Mouse (Mus musculus) heart, adult 2 months (tissue): ENCODE results near the gene Vps54. TPM values are rescaled to one million over a fixed set of nuclear protein-coding genes. Genes with fewer than 3 reads are reported as not detected.
"Not testable (repeated sequence)": the region's sequence is repeated elsewhere in the genome, so short reads cannot be mapped to it uniquely, and the experiment has no call there.

Experiments used
- DNase-seq, 2 experiments: peaks; one replicate each; pipeline ENCODE4 v3.0.0; 2021
- H3K27ac ChIP-seq: fragments of 200-600 bp; 2 replicates; pipeline ENCODE4 v1.8.1; 2022
- H3K27me3 ChIP-seq: fragments of 200-500 bp; 2 replicates; pipeline ENCODE4 v1.6.1; 2012; ENCODE audit warnings: mild to moderate bottlenecking, low read length, inconsistent platforms, mixed read lengths; ENCODE audit not compliant: control insufficient read depth, insufficient read depth
- H3K36me3 ChIP-seq: fragments of 200-500 bp; 2 replicates; pipeline ENCODE4 v1.6.1; 2012; ENCODE audit warnings: low read length, inconsistent platforms; ENCODE audit not compliant: control insufficient read depth, insufficient read depth
- H3K4me1 ChIP-seq: fragments of 200-500 bp; 2 replicates; pipeline ENCODE4 v1.6.1; 2011; ENCODE audit warnings: low read length; ENCODE audit not compliant: control insufficient read depth, insufficient read depth
- H3K4me3 ChIP-seq: fragments of 200-600 bp; 2 replicates; pipeline ENCODE4 v1.8.1; 2022
- H3K79me2 ChIP-seq: fragments of 200-500 bp; replicated peaks from 2 replicates; pipeline ENCODE4 v1.6.1; 2012; ENCODE audit warnings: mild to moderate bottlenecking, inconsistent platforms, low read length, moderate library complexity, mixed read lengths; ENCODE audit not compliant: control insufficient read depth, insufficient read depth
- H3K9ac ChIP-seq: fragments of 200-500 bp; 2 replicates; pipeline ENCODE4 v1.6.1; 2012; ENCODE audit warnings: low read depth, mild to moderate bottlenecking, control low read depth, inconsistent platforms, low read length, mixed read lengths
- CTCF ChIP-seq: fragments of 200-600 bp; IDR thresholded peaks from 2 replicates; pipeline ENCODE4 v1.8.1; 2022; ENCODE audit warnings: antibody characterized with exemption, mild to moderate bottlenecking, moderate library complexity
- EP300 ChIP-seq: fragments of 200-500 bp; IDR thresholded peaks from 2 replicates; pipeline ENCODE4 v1.6.1; 2011; ENCODE audit warnings: low read depth, low read length, control low read depth; ENCODE audit not compliant: insufficient read depth
- POLR2A ChIP-seq: fragments of 200-500 bp; IDR thresholded peaks from 2 replicates; pipeline ENCODE4 v1.6.1; 2011; ENCODE audit warnings: mild to moderate bottlenecking, low read depth, low read length, control low read depth; ENCODE audit not compliant: insufficient read depth
- WGBS: fragments of 180-500 bp; shearing (Covaris S2); methylation state at CpG from one replicate; pipeline ENCODE4 v1.1.7; 2018; 5-methylcytosine and 5-hydroxymethylcytosine counted together
- intact Hi-C: fragments of 180-260 bp; cut with DNase I; formaldehyde crosslinking; loops from one replicate; pipeline ENCODE4 v1.15.1; 2025
- long read RNA-seq: library from polyadenylated mRNA; stranded (forward); transcript quantifications from one replicate; pipeline ENCODE4 v2.0.0, GENCODE M21; 2021
- polyA plus RNA-seq: library from polyadenylated mRNA; depleted of rRNA; stranded (reverse); fragments of >200 nt; gene quantifications from 2 replicates; pipeline ENCODE4 v1.2.3, GENCODE M21; 2012; rRNA removed
- total RNA-seq, 2 experiments: library from RNA; stranded (reverse); gene quantifications; 2 replicates each; pipeline ENCODE4 v1.2.3; 2021

The Vps54 gene
- total RNA-seq (10 to 100 TPM; 17.8 to 18.8 TPM), polyA plus RNA-seq (7.9 and 17.0 TPM in 2 replicates)
- long read RNA-seq, full-length matches to known transcripts = 23 of 37 reads
- long read RNA-seq, partial matches to known transcripts = 5 of 37 reads
- long read RNA-seq, other reads (novel, unspliced or antisense) = 9 of 37 reads

GRCm38 (mm10) chr11:21239021-21239661, at the start of gene Vps54:
Gene Vps54 (plus strand): TSS chr11:21239281.
- WGBS = under 1% methylated on average over 60 of the region's 84 CpGs
- Histone ChIP-seq H3K79me2 (no peaks in the 10 kb centered on the region; the same call in 1 of the 2 replicates), H3K9ac (peak within 1 kb of the TSS; percentile 93), H3K4me3 (peak within 1 kb of the TSS; percentile 72), H3K27me3 (no peaks in the 10 kb centered on the region), H3K4me1 (peaks cover 5% of the 10 kb centered on the region), H3K36me3 (peaks cover 13% of the 10 kb centered on the region), H3K27ac (peak within 1 kb of the TSS; percentile 95)
- peak; percentile 83 for DNase-seq
- intact Hi-C loops = loop anchor here (2.0 to 5.0 kb wide), 3 partner anchors 133 to 322 kb away; partner anchors contain the start of gene Ugp2
- TF ChIP-seq EP300 (no peak), POLR2A (no peak), CTCF (no peak)

- intact Hi-C loops, H3K79me2 ChIP-seq, DNase-seq, H3K27ac ChIP-seq, H3K27me3 ChIP-seq, H3K4me1 ChIP-seq, H3K36me3 ChIP-seq, H3K4me3 ChIP-seq, H3K9ac ChIP-seq: not testable (repeated sequence)
- 63% methylated on average over 8 of the region's 8 CpGs for WGBS
Observed at GRCm38 (mm10) chr11:21191821-21192220, 47.3 kb upstream of the Vps54 start.

GRCm38 (mm10) chr11:21194851-21195250, 44.2 kb upstream of the Vps54 start:
- Histone ChIP-seq H3K27ac (no peak overlapping the region), H3K27me3 (no peaks in the 10 kb centered on the region), H3K79me2 (no peaks in the 10 kb centered on the region), H3K9ac (no peak overlapping the region), H3K4me1 (no peaks in the 10 kb centered on the region), H3K4me3 (no peak overlapping the region), H3K36me3 (no peaks in the 10 kb centered on the region)
- TF ChIP-seq EP300 (no peak), CTCF (no peak), POLR2A (no peak)
- DNase-seq = no peak
- intact Hi-C loops = no loop called here
- WGBS = 94% methylated on average over 3 of the region's 3 CpGs

- no peak overlapping the region for H3K27ac ChIP-seq
- no peak for DNase-seq
- H3K36me3 ChIP-seq = no peaks in the 10 kb centered on the region
- H3K4me3 ChIP-seq = no peak overlapping the region
- intact Hi-C loops = no loop called here
- WGBS = 77% methylated on average over 2 of the region's 2 CpGs
- no peaks in the 10 kb centered on the region for H3K79me2 ChIP-seq
- no peaks in the 10 kb centered on the region for H3K27me3 ChIP-seq
- H3K4me1 ChIP-seq = no peaks in the 10 kb centered on the region
- H3K9ac ChIP-seq = no peak overlapping the region
- TF ChIP-seq POLR2A (no peak), EP300 (no peak), CTCF (no peak)
Observed at GRCm38 (mm10) chr11:21209046-21209445, 30.0 kb upstream of the Vps54 start.

GRCm38 (mm10) chr11:21209701-21210100, 29.4 kb upstream of the Vps54 start:
- H3K27me3 ChIP-seq, H3K4me1 ChIP-seq, H3K27ac ChIP-seq, intact Hi-C loops, H3K79me2 ChIP-seq, H3K9ac ChIP-seq, H3K36me3 ChIP-seq, DNase-seq, H3K4me3 ChIP-seq: not testable (repeated sequence)
- WGBS = 85% methylated on average over 9 of the region's 9 CpGs

- TF ChIP-seq POLR2A = no peak
- TF ChIP-seq CTCF = no peak
- no peak for TF ChIP-seq EP300
- DNase-seq = no peak
Observed at GRCm38 (mm10) chr11:21217419-21217818, 21.7 kb upstream of the Vps54 start.

More at GRCm38 (mm10) chr11:21217419-21217818, 21.7 kb upstream of the Vps54 start:
- no peaks in the 10 kb centered on the region for H3K36me3 ChIP-seq
- H3K9ac ChIP-seq = no peak overlapping the region
- no peaks in the 10 kb centered on the region for H3K27me3 ChIP-seq
- H3K4me1 ChIP-seq = no peaks in the 10 kb centered on the region
- 80% methylated on average over 3 of the region's 3 CpGs for WGBS
- H3K27ac ChIP-seq = no peak overlapping the region
- intact Hi-C loops = no loop called here
- H3K4me3 ChIP-seq = no peak overlapping the region
- H3K79me2 ChIP-seq = no peaks in the 10 kb centered on the region
